Mouse (Mus musculus): ENCODE data around the gene Aste1.

Aste1 gene

GRCm38 (mm10) chr9:105395218-105395627 is at the start of gene Aste1, which contains the start of gene Nek11:
TSS of gene Aste1 (plus strand) at chr9:105395392.
TSS of gene Nek11 (minus strand) at chr9:105395524.
- peak; percentile 89 for DNase-seq (ENCODE audit: low read depth, low spot score)

- DNase-seq (ENCODE audit: low read depth, low spot score): no peak
These were observed 46.8 kb upstream of the Aste1 start for GRCm38 (mm10) chr9:105348242-105349031.

- no peak for DNase-seq (ENCODE audit: low read depth, low spot score)
These were observed 46.2 kb upstream of the Aste1 start for GRCm38 (mm10) chr9:105349034-105349433.

GRCm38 (mm10) chr9:105362181-105362580 is 33.0 kb upstream of the Aste1 start:
- no peak for DNase-seq (ENCODE audit: low read depth, low spot score)

GRCm38 (mm10) chr9:105363520-105364231 is 31.5 kb upstream of the Aste1 start:
- DNase-seq (ENCODE audit: low read depth, low spot score): no peak

GRCm38 (mm10) chr9:105366199-105366598 is 29.0 kb upstream of the Aste1 start:
- DNase-seq (ENCODE audit: low read depth, low spot score): no peak

GRCm38 (mm10) chr9:105368605-105369004 is 26.6 kb upstream of the Aste1 start:
- no peak for DNase-seq (ENCODE audit: low read depth, low spot score)

GRCm38 (mm10) chr9:105374361-105374760 is 20.8 kb upstream of the Aste1 start:
- DNase-seq (ENCODE audit: low read depth, low spot score): no peak

- no peak for DNase-seq (ENCODE audit: low read depth, low spot score)
These were observed 18.8 kb upstream of the Aste1 start for GRCm38 (mm10) chr9:105376411-105376810.

GRCm38 (mm10) chr9:105376954-105377530 is 18.1 kb upstream of the Aste1 start:
- DNase-seq (ENCODE audit: low read depth, low spot score): no peak

- DNase-seq (ENCODE audit: low read depth, low spot score): no peak
These were observed 17.6 kb upstream of the Aste1 start for GRCm38 (mm10) chr9:105377622-105378021.

GRCm38 (mm10) chr9:105379533-105380145 is 15.6 kb upstream of the Aste1 start:
- DNase-seq (ENCODE audit: low read depth, low spot score): no peak

- DNase-seq (ENCODE audit: low read depth, low spot score): no peak
These were observed 7.8 kb upstream of the Aste1 start for GRCm38 (mm10) chr9:105387403-105387802.

- peak; percentile 41 for DNase-seq (ENCODE audit: low read depth, low spot score)
These were observed 5.9 kb upstream of the Aste1 start for GRCm38 (mm10) chr9:105389289-105389688.

- no peak for DNase-seq (ENCODE audit: low read depth, low spot score)
These were observed 4.6 kb upstream of the Aste1 start for GRCm38 (mm10) chr9:105390616-105391015.

GRCm38 (mm10) chr9:105394720-105395119 is 472 bp upstream of the Aste1 start:
- no peak for DNase-seq (ENCODE audit: low read depth, low spot score)

GRCm38 (mm10) chr9:105408549-105408948 is 13.4 kb downstream of the Aste1 start:
- DNase-seq (ENCODE audit: low read depth, low spot score): no peak

- DNase-seq (ENCODE audit: low read depth, low spot score): no peak
These were observed 63.8 kb downstream of the Aste1 start for GRCm38 (mm10) chr9:105459032-105459431.

- no peak for DNase-seq (ENCODE audit: low read depth, low spot score)
These were observed 66.3 kb downstream of the Aste1 start for GRCm38 (mm10) chr9:105461496-105461895.
